Mouse (Mus musculus) C2C12 (cell line): ENCODE measurements at regions not wholly inside any gene's neighbourhood (a gene's known extent, or its start where the extent isn't known, plus 50 kb on each side); places are given as distances from the start of the nearest gene placed in this dataset.

Source experiments
- H3K27me3 ChIP-seq: one replicate; pipeline ENCODE4 v1.6.1; 2011; ENCODE audit not compliant: control insufficient read depth, insufficient read depth, insufficient read length
- H3K36me3 ChIP-seq: one replicate; pipeline ENCODE4 v1.6.1; 2011; ENCODE audit not compliant: control insufficient read depth, insufficient read depth
- H3K4me3 ChIP-seq: one replicate; pipeline ENCODE4 v1.5.1; 2011; ENCODE audit warnings: mild to moderate bottlenecking, control low read depth; ENCODE audit not compliant: poor library complexity, insufficient read depth, severe bottlenecking
- H3K79me2 ChIP-seq: one replicate; pipeline ENCODE4 v1.6.1; 2011; ENCODE audit not compliant: control insufficient read depth, insufficient read depth
- H3K79me3 ChIP-seq: one replicate; pipeline ENCODE4 v1.6.1; 2011; ENCODE audit warnings: low read depth, control low read depth
- H3ac ChIP-seq: one replicate; pipeline ENCODE3; 2011; ENCODE audit warnings: low read depth; ENCODE audit not compliant: control insufficient read depth, insufficient read length
- CEBPB ChIP-seq: IDR thresholded peaks from one replicate; pipeline ENCODE4 v1.6.1; 2011; ENCODE audit warnings: low read depth, mild to moderate bottlenecking, control low read depth, moderate library complexity
- CTCF ChIP-seq: IDR thresholded peaks from one replicate; pipeline ENCODE4 v1.5.1; 2011; ENCODE audit not compliant: control insufficient read depth, insufficient read depth, insufficient read length
- FOSL1 ChIP-seq: IDR thresholded peaks from one replicate; pipeline ENCODE4 v1.8.0; 2011; ENCODE audit warnings: mild to moderate bottlenecking, low read length; ENCODE audit not compliant: poor library complexity, insufficient read depth, severe bottlenecking
- MAX ChIP-seq: IDR thresholded peaks from one replicate; pipeline ENCODE4 v1.6.1; 2011; ENCODE audit warnings: mild to moderate bottlenecking, control low read depth
- MYOD1 ChIP-seq: IDR thresholded peaks from one replicate; pipeline ENCODE4 v1.6.1; 2011; ENCODE audit warnings: low read depth; ENCODE audit not compliant: control insufficient read depth, insufficient read length
- MYOG ChIP-seq: IDR thresholded peaks from one replicate; pipeline ENCODE4 v1.6.1; 2011; ENCODE audit not compliant: control insufficient read depth, insufficient read length; ENCODE audit errors: extremely low read depth
- USF1 ChIP-seq: IDR thresholded peaks from one replicate; pipeline ENCODE4 v1.6.1; 2011; ENCODE audit warnings: low read depth, mild to moderate bottlenecking, control low read depth, moderate library complexity

DNA sequence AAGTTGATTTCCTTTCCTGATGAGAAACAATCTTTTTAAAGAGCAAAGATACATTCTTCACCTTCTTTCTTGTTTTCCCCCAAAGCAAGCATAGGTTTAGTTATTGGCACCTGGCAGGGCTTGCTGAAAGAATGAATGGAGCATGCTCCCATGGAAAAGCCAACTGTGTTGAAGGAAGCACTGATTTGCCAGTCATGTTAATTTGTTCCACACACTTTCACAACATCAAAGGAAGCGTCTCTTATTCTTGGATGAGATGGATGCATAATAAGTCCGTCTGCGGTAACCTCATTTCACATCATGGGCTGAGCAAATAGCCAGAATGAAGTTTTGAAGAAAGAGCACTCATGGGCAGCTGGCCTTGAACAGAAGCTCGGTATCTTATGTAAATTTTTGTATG is 270.4 kb downstream of the Bckdhb start:
- no peak overlapping the region for H3ac ChIP-seq

DNA sequence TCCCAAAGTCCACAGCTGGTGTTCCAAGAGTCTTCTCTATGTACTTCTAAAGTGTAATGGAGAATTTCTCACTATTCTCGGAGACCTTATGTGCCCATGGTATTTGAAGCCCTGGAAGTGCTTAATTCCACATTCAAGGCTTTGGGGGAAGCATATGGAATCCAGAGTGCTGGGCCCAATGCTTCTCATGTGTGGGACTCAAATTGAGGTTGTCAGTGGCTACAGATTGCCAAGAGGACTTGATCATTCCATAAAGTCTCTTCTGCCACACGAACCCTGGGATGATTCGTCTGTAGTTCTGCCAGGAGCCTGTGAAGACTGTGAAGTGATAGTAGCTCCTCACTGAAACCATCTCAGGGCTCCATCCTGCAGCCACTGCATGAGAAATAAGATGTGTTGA is 275.3 kb downstream of the Bckdhb start:
- Histone ChIP-seq H3K79me3 (no peaks in the 10 kb centered on the region), H3K4me3 (no peak overlapping the region), H3K36me3 (no peaks in the 10 kb centered on the region), H3K79me2 (no peaks in the 10 kb centered on the region), H3ac (no peak overlapping the region), H3K27me3 (no peaks in the 10 kb centered on the region)
- TF ChIP-seq CTCF (no peak), FOSL1 (no peak), MAX (no peak), USF1 (no peak), CEBPB (no peak), MYOD1 (no peak)

More for the DNA sequence above, 270.4 kb downstream of the Bckdhb start:
- H3K36me3 ChIP-seq = no peaks in the 10 kb centered on the region
- no peak for TF ChIP-seq MYOG
- no peak for TF ChIP-seq MYOD1
- TF ChIP-seq CEBPB = no peak
- TF ChIP-seq USF1 = no peak
- TF ChIP-seq MAX = no peak
- no peak for TF ChIP-seq FOSL1
- TF ChIP-seq CTCF = no peak
- no peaks in the 10 kb centered on the region for H3K79me3 ChIP-seq
- H3K4me3 ChIP-seq = no peak overlapping the region
- no peaks in the 10 kb centered on the region for H3K79me2 ChIP-seq
- H3K27me3 ChIP-seq = no peaks in the 10 kb centered on the region

DNA sequence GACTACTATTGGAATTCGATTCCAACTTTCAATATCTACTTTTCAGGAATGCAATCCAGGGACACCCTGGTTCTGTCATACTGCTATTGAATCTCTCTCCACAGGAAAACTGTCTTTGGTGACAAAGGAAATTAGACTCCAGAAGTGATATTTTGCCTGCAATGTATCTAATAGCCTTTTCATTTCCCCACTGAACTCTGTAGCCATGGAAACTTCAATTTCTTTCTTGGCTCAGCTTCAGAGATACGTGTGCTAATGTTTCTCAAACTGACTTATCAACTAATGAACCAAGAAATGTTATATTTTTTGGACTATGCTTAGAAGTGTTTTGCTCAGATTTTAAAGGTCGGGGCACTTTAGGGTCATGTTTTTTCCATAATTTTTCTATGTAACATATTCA is 279.1 kb downstream of the Bckdhb start:
- Histone ChIP-seq H3K79me2 (no peaks in the 10 kb centered on the region), H3ac (no peak overlapping the region), H3K27me3 (no peaks in the 10 kb centered on the region), H3K36me3 (no peaks in the 10 kb centered on the region), H3K4me3 (no peak overlapping the region), H3K79me3 (no peaks in the 10 kb centered on the region)
- no peak for TF ChIP-seq MYOG
- TF ChIP-seq USF1 = no peak
- TF ChIP-seq MAX = no peak
- no peak for TF ChIP-seq FOSL1
- no peak for TF ChIP-seq CEBPB
- TF ChIP-seq MYOD1 = no peak

DNA sequence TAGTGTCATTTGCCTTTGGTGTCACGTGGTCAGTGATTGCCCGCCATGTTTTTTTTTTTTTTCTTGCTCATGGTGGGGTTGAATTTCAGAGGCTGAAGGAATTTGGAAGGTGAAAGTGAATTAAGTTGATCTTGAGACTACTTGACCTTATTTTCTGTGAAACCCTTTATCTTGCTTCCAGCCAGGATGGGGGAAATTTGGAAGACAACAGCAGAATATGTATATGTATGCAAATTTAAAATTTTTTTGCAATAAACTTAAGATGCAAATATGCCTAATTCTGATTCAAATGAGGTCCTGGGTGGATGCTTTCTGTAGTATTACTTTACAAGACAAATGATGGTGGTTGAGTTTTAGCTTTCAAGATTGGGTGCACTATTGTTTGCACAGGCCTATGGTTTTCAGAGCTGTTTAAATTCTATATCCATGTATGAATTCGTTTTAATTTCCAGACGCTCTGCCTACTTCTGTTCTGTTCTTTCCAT is 315.6 kb downstream of the Bckdhb start:
- Histone ChIP-seq H3ac (no peak overlapping the region), H3K4me3 (no peak overlapping the region), H3K27me3 (no peaks in the 10 kb centered on the region), H3K79me3 (no peaks in the 10 kb centered on the region), H3K36me3 (no peaks in the 10 kb centered on the region), H3K79me2 (no peaks in the 10 kb centered on the region)
- TF ChIP-seq CTCF = no peak
- TF ChIP-seq CEBPB = no peak
- no peak for TF ChIP-seq MYOG
- TF ChIP-seq USF1 = no peak
- no peak for TF ChIP-seq MAX
- TF ChIP-seq FOSL1 = no peak
- TF ChIP-seq MYOD1 = no peak

DNA sequence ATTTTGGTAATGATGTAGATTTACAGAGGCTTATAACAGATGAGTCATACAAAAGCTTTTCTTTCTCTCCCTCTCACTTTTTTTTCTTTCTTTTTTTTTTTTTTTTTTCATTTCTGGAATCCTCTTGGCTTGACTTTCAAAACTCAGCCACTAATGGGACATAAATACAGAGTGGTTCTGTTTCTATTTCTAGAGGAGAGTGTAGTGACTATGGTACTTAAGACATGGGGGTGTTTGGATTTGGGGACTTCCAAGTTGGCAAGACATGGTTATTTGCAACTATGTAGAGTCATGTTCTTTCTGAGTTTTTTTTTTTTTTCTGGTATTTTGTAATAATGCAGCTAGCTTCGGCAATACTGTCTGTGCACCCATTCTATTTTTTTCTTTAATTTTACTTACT is 324.8 kb downstream of the Bckdhb start:
- H3K4me3 ChIP-seq = no peak overlapping the region
- H3K27me3 ChIP-seq = no peaks in the 10 kb centered on the region

More for the DNA sequence above, 324.8 kb downstream of the Bckdhb start:
- H3ac ChIP-seq = no peak overlapping the region
- H3K79me3 ChIP-seq = no peaks in the 10 kb centered on the region
- H3K79me2 ChIP-seq = no peaks in the 10 kb centered on the region
- H3K36me3 ChIP-seq = no peaks in the 10 kb centered on the region
- TF ChIP-seq USF1 (no peak), MYOG (no peak), FOSL1 (peak; percentile 19), CEBPB (no peak), CTCF (no peak), MYOD1 (no peak), MAX (no peak)
